Mouse (Mus musculus) kidney, embryonic 14.5 days (tissue): ENCODE measurements around the gene Cct6b. TPM values are rescaled to one million over a fixed set of nuclear protein-coding genes. Genes with fewer than 3 reads are reported as not detected.

Experiments
- ATAC-seq: fragments of 200-750 bp; cut with Nextera tagmentation; 2 replicates; pipeline ENCODE4 v1.8.0; 2017; ENCODE audit warnings: moderate number of reproducible peaks, mild to moderate bottlenecking, moderate TSS enrichment, moderate library complexity; ENCODE audit not compliant: low FRiP score, low TSS enrichment
- H3K27ac ChIP-seq: fragments of 300-500 bp; sonication (generic); 2 replicates; pipeline ENCODE4 v1.5.1; 2014; ENCODE audit warnings: low read depth, mild to moderate bottlenecking, low read length, moderate library complexity, mixed read lengths
- H3K27me3 ChIP-seq: fragments of 300-500 bp; sonication (generic); 2 replicates; pipeline ENCODE4 v1.6.1; 2014; ENCODE audit warnings: mild to moderate bottlenecking, low read length; ENCODE audit not compliant: control insufficient read depth, insufficient read depth
- H3K36me3 ChIP-seq: fragments of 300-500 bp; sonication (generic); 2 replicates; pipeline ENCODE4 v1.6.1; 2014; ENCODE audit warnings: low read length, mixed read lengths; ENCODE audit not compliant: control insufficient read depth, insufficient read depth
- H3K4me1 ChIP-seq: fragments of 300-500 bp; sonication (generic); 2 replicates; pipeline ENCODE4 v1.6.1; 2014; ENCODE audit warnings: low read length, mixed read lengths; ENCODE audit not compliant: control insufficient read depth, insufficient read depth
- H3K4me2 ChIP-seq: fragments of 300-500 bp; sonication (generic); replicated peaks from 2 replicates; pipeline ENCODE4 v1.6.1; 2014; ENCODE audit warnings: low read depth, mild to moderate bottlenecking, low read length
- H3K4me3 ChIP-seq: fragments of 300-500 bp; sonication (generic); 2 replicates; pipeline ENCODE4 v1.5.1; 2014; ENCODE audit warnings: mild to moderate bottlenecking, low read length
- H3K9ac ChIP-seq: fragments of 300-500 bp; sonication (generic); 2 replicates; pipeline ENCODE4 v1.6.1; 2014; ENCODE audit warnings: low read depth, mild to moderate bottlenecking, low read length, moderate library complexity
- H3K9me3 ChIP-seq: fragments of 300-500 bp; sonication (generic); 2 replicates; pipeline ENCODE4 v1.6.1; 2016; ENCODE audit warnings: low read length; ENCODE audit not compliant: control insufficient read depth
- WGBS: fragments of 180-500 bp; shearing (Covaris S2); extraction: QIAGEN DNeasy Blood & Tissue Kit; methylation state at CpG from one replicate; pipeline ENCODE4 v1.1.7; 2014; 5-methylcytosine and 5-hydroxymethylcytosine counted together
- polyA plus RNA-seq: library from polyadenylated mRNA; unstranded; fragments of >200 nt; fragmentation: Nextera tagmentation; extraction: Ambion mirVana; gene quantifications from 2 replicates; pipeline ENCODE4 v1.2.1, GENCODE M21; 2014

The Cct6b gene
- polyA plus RNA-seq, 1 experiment from 2014 or later = 0.31 TPM

- H3K9ac ChIP-seq = no peak overlapping the region
- H3K4me3 ChIP-seq = no peak overlapping the region
- no peaks in the 10 kb centered on the region for H3K27me3 ChIP-seq
- no peaks in the 10 kb centered on the region for H3K9me3 ChIP-seq
- no peaks in the 10 kb centered on the region for H3K4me1 ChIP-seq
- no peak for ATAC-seq
- no peak overlapping the region for H3K4me2 ChIP-seq
- 59% methylated on average over 5 of the region's 5 CpGs for WGBS
- no peak overlapping the region for H3K27ac ChIP-seq
- no peaks in the 10 kb centered on the region for H3K36me3 ChIP-seq
Observed at GRCm38 (mm10) chr11:82690476-82690875, 73.6 kb downstream of the Cct6b start.

- Histone ChIP-seq H3K27ac (no peak overlapping the region), H3K4me1 (no peaks in the 10 kb centered on the region), H3K36me3 (no peaks in the 10 kb centered on the region), H3K4me2 (no peak overlapping the region), H3K9ac (no peak overlapping the region), H3K27me3 (no peaks in the 10 kb centered on the region), H3K9me3 (no peaks in the 10 kb centered on the region), H3K4me3 (no peak overlapping the region)
- no peak for ATAC-seq
Observed at GRCm38 (mm10) chr11:82687668-82688067, 76.5 kb downstream of the Cct6b start.

GRCm38 (mm10) chr11:82684676-82685075 lies 79.4 kb downstream of the Cct6b start:
- ATAC-seq = no peak
- Histone ChIP-seq H3K36me3 (no peaks in the 10 kb centered on the region), H3K27me3 (no peaks in the 10 kb centered on the region), H3K9ac (no peak overlapping the region), H3K9me3 (no peaks in the 10 kb centered on the region), H3K4me3 (no peak overlapping the region), H3K4me1 (no peaks in the 10 kb centered on the region), H3K27ac (no peak overlapping the region), H3K4me2 (no peak overlapping the region)
- WGBS = 73% methylated on average over 6 of the region's 6 CpGs

GRCm38 (mm10) chr11:82683765-82684505 lies 80.2 kb downstream of the Cct6b start:
- 58% methylated on average over 12 of the region's 12 CpGs for WGBS
- Histone ChIP-seq H3K9me3 (no peaks in the 10 kb centered on the region), H3K27ac (no peak overlapping the region), H3K27me3 (no peaks in the 10 kb centered on the region), H3K4me1 (no peaks in the 10 kb centered on the region), H3K4me3 (no peak overlapping the region), H3K9ac (no peak overlapping the region), H3K4me2 (no peak overlapping the region), H3K36me3 (no peaks in the 10 kb centered on the region)
- peak; percentile 32; the same call in 1 of the 2 replicates for ATAC-seq

GRCm38 (mm10) chr11:82678561-82678960 lies 85.6 kb downstream of the Cct6b start:
- Histone ChIP-seq H3K27ac (no peak overlapping the region), H3K4me3 (no peak overlapping the region), H3K9ac (no peak overlapping the region), H3K9me3 (no peaks in the 10 kb centered on the region), H3K36me3 (no peaks in the 10 kb centered on the region), H3K4me2 (no peak overlapping the region), H3K4me1 (no peaks in the 10 kb centered on the region), H3K27me3 (no peaks in the 10 kb centered on the region)
- WGBS = 59% methylated on average over 12 of the region's 12 CpGs
- no peak for ATAC-seq

Other genes with a start within 250 kb of the Cct6b start
- 33.6 and 38.3 TPM in 2 replicates for gene Zfp830, start within 50 bp of the Cct6b start, polyA plus RNA-seq
- gene Lig3, start 16.8 kb upstream of the Cct6b start, polyA plus RNA-seq = 21.9 and 40.4 TPM in 2 replicates
- 13.1 and 23.5 TPM in 2 replicates for gene Rffl, start 106.9 kb upstream of the Cct6b start, polyA plus RNA-seq
- 8.8 and 11.5 TPM in 2 replicates for gene Rad51d, start 126.3 kb upstream of the Cct6b start, polyA plus RNA-seq
- gene Fndc8, start 127.8 kb upstream of the Cct6b start, polyA plus RNA-seq = 0.19 and 0.23 TPM in 2 replicates
- gene Nle1, start 144.1 kb upstream of the Cct6b start, polyA plus RNA-seq = 32.2 and 33.7 TPM in 2 replicates
- gene Unc45b, start 146.2 kb upstream of the Cct6b start, polyA plus RNA-seq = 2.4 and 2.5 TPM in 2 replicates
- 6.0 and 8.0 TPM in 2 replicates for gene Slfn5, start 187.0 kb upstream of the Cct6b start, polyA plus RNA-seq
- 11.6 and 18.6 TPM in 2 replicates for gene Slfn9, start 227.5 kb upstream of the Cct6b start, polyA plus RNA-seq